Mouse (Mus musculus) lung, embryonic 16.5 days (tissue): ENCODE measurements at regions not wholly inside any gene's neighbourhood (a gene's known extent, or its start where the extent isn't known, plus 50 kb on each side); places are given as distances from the start of the nearest gene placed in this dataset.
A peak's percentile ranks its signal among the peaks of the same experiment; 100 is the strongest.

Experiments
- ATAC-seq: fragments of 200-750 bp; cut with Nextera tagmentation; 2 replicates; pipeline ENCODE4 v1.8.0; 2017; ENCODE audit warnings: low read depth, mild to moderate bottlenecking, moderate library complexity
- H3K27ac ChIP-seq: fragments of 300-500 bp; sonication (generic); 2 replicates; pipeline ENCODE4 v1.5.1; 2014; ENCODE audit warnings: mild to moderate bottlenecking, control low read depth, low read length
- H3K27me3 ChIP-seq: fragments of 300-500 bp; sonication (generic); 2 replicates; pipeline ENCODE4 v1.6.1; 2014; ENCODE audit warnings: low read depth, low read length, mixed read lengths; ENCODE audit not compliant: control insufficient read depth, insufficient read depth
- H3K36me3 ChIP-seq: fragments of 300-500 bp; sonication (generic); 2 replicates; pipeline ENCODE4 v1.6.1; 2014; ENCODE audit warnings: low read length; ENCODE audit not compliant: control insufficient read depth, insufficient read depth
- H3K4me1 ChIP-seq: fragments of 300-500 bp; sonication (generic); replicated peaks from 2 replicates; pipeline ENCODE4 v1.6.1; 2014; ENCODE audit warnings: low read length, mixed read lengths; ENCODE audit not compliant: control insufficient read depth, insufficient read depth
- H3K4me2 ChIP-seq: fragments of 300-500 bp; sonication (generic); 2 replicates; pipeline ENCODE4 v1.6.1; 2014; ENCODE audit warnings: low read depth, low read length, control low read depth
- H3K4me3 ChIP-seq: fragments of 300-500 bp; sonication (generic); 2 replicates; pipeline ENCODE4 v1.5.1; 2014; ENCODE audit warnings: mild to moderate bottlenecking, low read length, control low read depth
- H3K9ac ChIP-seq: fragments of 300-500 bp; sonication (generic); 2 replicates; pipeline ENCODE4 v1.6.1; 2014; ENCODE audit warnings: low read length, control low read depth
- H3K9me3 ChIP-seq: fragments of 300-500 bp; sonication (generic); 2 replicates; pipeline ENCODE4 v1.6.1; 2016; ENCODE audit warnings: low read length; ENCODE audit not compliant: control insufficient read depth
- WGBS: fragments of 180-500 bp; shearing (Covaris S2); extraction: QIAGEN DNeasy Blood & Tissue Kit; methylation state at CpG from one replicate; pipeline ENCODE4 v1.1.7; 2014; 5-methylcytosine and 5-hydroxymethylcytosine counted together

- Histone ChIP-seq H3K9me3 (no peaks in the 10 kb centered on the region), H3K27ac (no peak overlapping the region), H3K36me3 (no peaks in the 10 kb centered on the region), H3K27me3 (no peaks in the 10 kb centered on the region), H3K9ac (no peak overlapping the region), H3K4me3 (no peak overlapping the region), H3K4me1 (no peaks in the 10 kb centered on the region), H3K4me2 (no peak overlapping the region)
- WGBS = 29% methylated on average over 8 of the region's 8 CpGs
- ATAC-seq = no peak
Measured at GRCm38 (mm10) chr15:36701846-36702245, 305.7 kb downstream of the Zfp706 start.

GRCm38 (mm10) chr15:36700196-36700595, 307.4 kb downstream of the Zfp706 start:
- H3K4me2 ChIP-seq = no peak overlapping the region
- no peak for ATAC-seq
- no peaks in the 10 kb centered on the region for H3K9me3 ChIP-seq
- no peak overlapping the region for H3K27ac ChIP-seq
- H3K9ac ChIP-seq = no peak overlapping the region
- H3K4me1 ChIP-seq = no peaks in the 10 kb centered on the region
- no peaks in the 10 kb centered on the region for H3K36me3 ChIP-seq
- no peak overlapping the region for H3K4me3 ChIP-seq
- no peaks in the 10 kb centered on the region for H3K27me3 ChIP-seq
- 52% methylated on average over 5 of the region's 5 CpGs for WGBS

- peak overlapping the region; percentile 63 for H3K9ac ChIP-seq
- no peaks in the 10 kb centered on the region for H3K36me3 ChIP-seq
- WGBS = 22% methylated on average over 14 of the region's 14 CpGs
- no peaks in the 10 kb centered on the region for H3K27me3 ChIP-seq
- H3K4me2 ChIP-seq = peak overlapping the region; percentile 58
- no peaks in the 10 kb centered on the region for H3K9me3 ChIP-seq
- no peaks in the 10 kb centered on the region for H3K4me1 ChIP-seq
- ATAC-seq = peak; percentile 79
- no peak overlapping the region for H3K27ac ChIP-seq
- peak overlapping the region; percentile 45 for H3K4me3 ChIP-seq
Measured at GRCm38 (mm10) chr15:36695199-36696129, 312.1 kb downstream of the Zfp706 start.

- no peak overlapping the region for H3K4me2 ChIP-seq
- 49% methylated on average over 15 of the region's 15 CpGs for WGBS
- no peak overlapping the region for H3K4me3 ChIP-seq
- H3K27me3 ChIP-seq = no peaks in the 10 kb centered on the region
- H3K9me3 ChIP-seq = no peaks in the 10 kb centered on the region
- H3K36me3 ChIP-seq = no peaks in the 10 kb centered on the region
- H3K9ac ChIP-seq = no peak overlapping the region
- ATAC-seq = no peak
- H3K4me1 ChIP-seq = 0 out of 2 replicates have a peak, but pooled peaks cover 3% of the 10 kb centered on the region
- no peak overlapping the region for H3K27ac ChIP-seq
Measured at GRCm38 (mm10) chr15:36691002-36691652, 316.4 kb downstream of the Zfp706 start.

- ATAC-seq = no peak
- H3K4me3 ChIP-seq = no peak overlapping the region
- no peaks in the 10 kb centered on the region for H3K27me3 ChIP-seq
- H3K36me3 ChIP-seq = no peaks in the 10 kb centered on the region
- 73% methylated on average over 7 of the region's 7 CpGs for WGBS
- H3K4me2 ChIP-seq = no peak overlapping the region
- no peak overlapping the region for H3K9ac ChIP-seq
- no peaks in the 10 kb centered on the region for H3K9me3 ChIP-seq
- 0 out of 2 replicates have a peak, but pooled peaks cover 3% of the 10 kb centered on the region for H3K4me1 ChIP-seq
- no peak overlapping the region for H3K27ac ChIP-seq
Measured at GRCm38 (mm10) chr15:36689881-36690280, 317.7 kb downstream of the Zfp706 start.

- Histone ChIP-seq H3K9ac (no peak overlapping the region), H3K27ac (no peak overlapping the region), H3K27me3 (no peaks in the 10 kb centered on the region), H3K4me3 (no peak overlapping the region), H3K36me3 (no peaks in the 10 kb centered on the region), H3K4me1 (0 out of 2 replicates have a peak, but pooled peaks cover 3% of the 10 kb centered on the region), H3K4me2 (no peak overlapping the region), H3K9me3 (no peaks in the 10 kb centered on the region)
- 39% methylated on average over 3 of the region's 3 CpGs for WGBS
- ATAC-seq = no peak
Measured at GRCm38 (mm10) chr15:36689301-36689700, 318.3 kb downstream of the Zfp706 start.

GRCm38 (mm10) chr15:36688051-36688754, 319.4 kb downstream of the Zfp706 start:
- Histone ChIP-seq H3K4me3 (peak overlapping the region; percentile 25), H3K27me3 (no peaks in the 10 kb centered on the region), H3K4me2 (peak overlapping the region; percentile 47), H3K9me3 (no peaks in the 10 kb centered on the region), H3K27ac (no peak overlapping the region), H3K4me1 (0 out of 2 replicates have a peak, but pooled peaks cover 3% of the 10 kb centered on the region), H3K36me3 (no peaks in the 10 kb centered on the region), H3K9ac (no peak overlapping the region)
- ATAC-seq = no peak
- WGBS = 8% methylated on average over 17 of the region's 17 CpGs

- no peak overlapping the region for H3K9ac ChIP-seq
- H3K4me3 ChIP-seq = no peak overlapping the region
- H3K4me2 ChIP-seq = no peak overlapping the region
- 74% methylated on average over 7 of the region's 7 CpGs for WGBS
- no peaks in the 10 kb centered on the region for H3K36me3 ChIP-seq
- no peak for ATAC-seq
- no peaks in the 10 kb centered on the region for H3K27me3 ChIP-seq
- no peaks in the 10 kb centered on the region for H3K9me3 ChIP-seq
- 0 out of 2 replicates have a peak, but pooled peaks cover 3% of the 10 kb centered on the region for H3K4me1 ChIP-seq
- no peak overlapping the region for H3K27ac ChIP-seq
Measured at GRCm38 (mm10) chr15:36684684-36685083, 322.9 kb downstream of the Zfp706 start.

- H3K4me3 ChIP-seq = no peak overlapping the region
- 48% methylated on average over 6 of the region's 6 CpGs for WGBS
- no peaks in the 10 kb centered on the region for H3K36me3 ChIP-seq
- H3K9me3 ChIP-seq = no peaks in the 10 kb centered on the region
- H3K4me2 ChIP-seq = no peak overlapping the region
- ATAC-seq = no peak
- H3K27me3 ChIP-seq = no peaks in the 10 kb centered on the region
- H3K4me1 ChIP-seq = no peaks in the 10 kb centered on the region
- H3K9ac ChIP-seq = no peak overlapping the region
- H3K27ac ChIP-seq = no peak overlapping the region
Measured at GRCm38 (mm10) chr15:36682832-36683231, 324.7 kb downstream of the Zfp706 start.
